Mouse (Mus musculus) olfactory bulb, adult 2 months (tissue): ENCODE measurements around the gene Cyp2r1. TPM values are rescaled to one million over a fixed set of nuclear protein-coding genes. Genes with fewer than 3 reads are reported as not detected.
"Not testable (repeated sequence)": the region's sequence is repeated elsewhere in the genome, so short reads cannot be mapped to it uniquely, and the experiment has no call there.

ENCODE experiments used
- H3K27ac ChIP-seq: fragments of 200-500 bp; 2 replicates; pipeline ENCODE4 v1.5.1; 2012; ENCODE audit warnings: low read depth, low read length; ENCODE audit not compliant: insufficient read depth
- H3K4me1 ChIP-seq: fragments of 200-500 bp; 2 replicates; pipeline ENCODE4 v1.6.1; 2012; ENCODE audit warnings: low read length; ENCODE audit not compliant: control insufficient read depth, insufficient read depth
- H3K4me3 ChIP-seq: fragments of 200-500 bp; 2 replicates; pipeline ENCODE4 v1.5.1; 2012; ENCODE audit warnings: mild to moderate bottlenecking, low read depth, low read length, moderate library complexity; ENCODE audit not compliant: insufficient read depth
- CTCF ChIP-seq: fragments of 200-500 bp; IDR thresholded peaks from 2 replicates; pipeline ENCODE4 v1.5.1; 2012; ENCODE audit warnings: low read depth, mild to moderate bottlenecking, low read length, moderate library complexity; ENCODE audit not compliant: insufficient read depth
- POLR2A ChIP-seq: fragments of 200-500 bp; IDR thresholded peaks from 2 replicates; pipeline ENCODE4 v1.6.1; 2012; ENCODE audit warnings: mild to moderate bottlenecking, low read depth, low read length, moderate library complexity; ENCODE audit not compliant: insufficient read depth
- WGBS: fragments of 180-500 bp; shearing (Covaris S2); methylation state at CpG from one replicate; pipeline ENCODE4 v1.1.7; 2018; 5-methylcytosine and 5-hydroxymethylcytosine counted together
- polyA plus RNA-seq: library from polyadenylated mRNA; stranded (reverse); fragments of >200 nt; gene quantifications from 2 replicates; pipeline ENCODE4 v1.2.4, GENCODE M21; 2012; ENCODE audit warnings: low replicate concordance; ENCODE audit not compliant: missing spikeins, insufficient read depth, insufficient read length

Gene Cyp2r1
- polyA plus RNA-seq, result not detected in 2 replicates

DNA sequence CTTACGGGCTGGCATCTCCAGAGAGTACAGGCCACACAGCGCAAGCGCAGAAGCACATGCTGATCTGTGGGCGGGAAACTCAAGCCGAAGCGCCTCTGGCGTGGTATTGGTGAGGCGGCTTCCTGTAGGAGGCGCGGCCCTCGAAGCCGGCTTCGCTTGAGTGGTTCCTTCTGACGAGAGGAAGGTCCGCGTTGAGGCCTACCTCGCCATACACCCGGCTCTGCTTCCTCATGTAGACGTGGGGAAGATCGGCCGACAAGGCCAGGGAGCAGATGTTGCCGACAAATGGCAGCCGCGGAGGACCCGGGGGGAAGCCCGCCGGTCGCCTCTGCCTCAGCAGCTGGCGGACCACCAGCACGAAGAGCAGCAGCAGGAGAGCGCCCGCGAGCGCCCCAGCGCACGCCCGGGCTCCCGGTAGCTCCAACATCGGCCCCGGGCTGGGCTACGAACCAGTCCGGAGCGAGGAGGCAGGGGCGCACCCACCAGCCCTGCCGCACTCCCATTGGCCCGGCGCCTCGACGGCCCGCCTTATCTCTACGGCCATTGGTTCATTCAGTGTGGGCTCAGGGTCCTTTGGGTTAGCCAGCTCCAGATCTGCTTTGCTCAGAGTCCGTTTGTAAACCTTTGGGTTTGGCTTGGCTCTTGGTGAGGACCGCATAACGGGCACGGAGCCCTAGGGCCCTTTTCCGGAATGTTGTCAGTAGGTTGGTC is at the start of gene Cyp2r1:
Gene Cyp2r1 (minus strand): TSS at position 442 of the 711 bp plus-strand sequence.
- Histone ChIP-seq H3K27ac (no peak within 1 kb of the TSS; the same call in 1 of the 2 replicates), H3K4me1 (peaks cover 9% of the 10 kb centered on the region), H3K4me3 (peak within 1 kb of the TSS; percentile 83)
- no peak for TF ChIP-seq CTCF
- no peak; the same call in 1 of the 2 replicates for TF ChIP-seq POLR2A
- WGBS, result 2% methylated on average over 56 of the region's 56 CpGs

- 95% methylated on average over 8 of the region's 8 CpGs for WGBS
- H3K4me1 ChIP-seq, H3K4me3 ChIP-seq, H3K27ac ChIP-seq: not testable (repeated sequence)
These were observed 31.6 kb upstream of the Cyp2r1 start for GRCm38 (mm10) chr7:114594391-114594790.

- TF ChIP-seq POLR2A (no peak), CTCF (no peak)
- Histone ChIP-seq H3K27ac (no peak overlapping the region), H3K4me1 (no peaks in the 10 kb centered on the region), H3K4me3 (no peak overlapping the region)
- 67% methylated on average over 2 of the region's 2 CpGs for WGBS
These were observed 19.7 kb upstream of the Cyp2r1 start for GRCm38 (mm10) chr7:114582441-114582840.

DNA sequence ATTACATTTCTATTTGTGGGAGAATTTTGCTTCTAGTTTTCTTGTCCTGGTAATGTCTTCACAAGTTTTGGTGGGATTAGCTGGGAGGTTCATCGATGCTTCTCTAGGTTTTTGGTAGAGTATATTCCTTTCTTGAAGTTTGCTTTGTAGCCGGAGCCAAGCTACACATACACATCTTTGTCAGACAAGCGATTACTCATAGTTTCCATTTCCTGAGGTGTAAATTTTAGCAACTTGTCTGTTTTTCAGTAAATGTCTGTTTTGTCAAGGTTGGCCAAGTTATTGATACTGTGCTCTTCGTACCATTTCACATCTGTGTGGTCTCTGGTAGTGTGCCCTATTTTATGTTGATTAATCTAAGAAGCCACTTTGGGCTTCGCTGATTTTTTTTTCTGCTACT is 18.4 kb upstream of the Cyp2r1 start:
- 90% methylated on average over 5 of the region's 5 CpGs for WGBS
- no peak overlapping the region for H3K27ac ChIP-seq

GRCm38 (mm10) chr7:114580426-114580825 is 17.7 kb upstream of the Cyp2r1 start:
- no peak overlapping the region for H3K27ac ChIP-seq
- TF ChIP-seq POLR2A, result no peak
- no peak for TF ChIP-seq CTCF
- H3K4me3 ChIP-seq, result no peak overlapping the region
- H3K4me1 ChIP-seq, result no peaks in the 10 kb centered on the region
- 1% methylated on average over 4 of the region's 4 CpGs for WGBS

More for the DNA sequence above, 18.4 kb upstream of the Cyp2r1 start:
- Histone ChIP-seq H3K4me3 (no peak overlapping the region), H3K4me1 (no peaks in the 10 kb centered on the region)
- no peak for TF ChIP-seq CTCF
- TF ChIP-seq POLR2A, result no peak

- Histone ChIP-seq H3K27ac (no peak overlapping the region), H3K4me1 (no peaks in the 10 kb centered on the region), H3K4me3 (no peak overlapping the region)
- WGBS, result 81% methylated on average over 1 of the region's 1 CpGs
- TF ChIP-seq POLR2A (no peak), CTCF (no peak)
These were observed 14.9 kb upstream of the Cyp2r1 start for GRCm38 (mm10) chr7:114577665-114578064.

GRCm38 (mm10) chr7:114576931-114577330 is 14.2 kb upstream of the Cyp2r1 start:
- no peak overlapping the region for H3K27ac ChIP-seq
- no peak overlapping the region for H3K4me3 ChIP-seq
- TF ChIP-seq CTCF, result no peak
- TF ChIP-seq POLR2A, result no peak
- no peaks in the 10 kb centered on the region for H3K4me1 ChIP-seq
- 75% methylated on average over 3 of the region's 3 CpGs for WGBS

DNA sequence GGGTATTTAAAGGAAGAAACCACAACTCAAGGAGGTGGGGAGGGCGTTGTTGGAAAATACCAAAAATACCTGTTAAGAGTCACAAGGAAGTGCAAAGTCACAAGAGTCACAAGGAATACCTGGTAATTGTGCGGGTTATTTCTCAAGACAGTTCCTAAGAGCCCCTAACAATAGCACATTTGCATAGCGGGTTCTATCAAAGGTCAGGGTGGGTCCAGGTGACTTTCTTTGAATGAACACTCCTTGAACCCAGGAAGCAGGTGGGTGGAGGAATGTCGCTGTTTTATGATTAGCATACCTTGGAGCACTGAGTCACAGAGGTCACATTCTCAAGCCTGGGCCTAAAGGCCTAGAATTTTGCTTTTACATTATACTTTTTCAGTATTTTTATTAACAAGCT is 11.1 kb upstream of the Cyp2r1 start:
- H3K4me3 ChIP-seq, H3K4me1 ChIP-seq, H3K27ac ChIP-seq: not testable (repeated sequence)
- WGBS, result over 99% methylated on average over 4 of the region's 4 CpGs

DNA sequence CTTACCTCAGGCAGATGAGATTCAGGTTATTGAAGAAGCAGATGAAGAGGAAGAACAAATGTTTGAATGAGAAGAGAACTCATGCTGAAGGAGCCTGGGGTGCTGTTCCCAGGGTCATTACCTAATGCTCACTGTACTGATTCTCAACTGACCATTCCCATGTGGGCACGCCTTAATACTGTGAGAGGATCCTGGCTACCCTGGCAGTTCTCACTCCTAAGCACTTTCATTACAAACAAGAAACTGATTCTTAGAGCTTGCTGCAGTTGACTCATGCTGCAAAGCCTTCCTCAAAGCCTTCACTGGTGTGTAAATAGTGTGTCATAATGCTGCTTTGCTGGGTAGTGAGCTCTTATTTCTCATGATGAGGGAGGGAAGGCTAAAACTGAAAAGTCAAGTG is 26.6 kb downstream of the Cyp2r1 start:
- Histone ChIP-seq H3K4me3 (no peak overlapping the region), H3K27ac (no peak overlapping the region), H3K4me1 (no peaks in the 10 kb centered on the region)
- no peak for TF ChIP-seq CTCF
- no peak for TF ChIP-seq POLR2A
- 100% methylated on average over 1 of the region's 1 CpGs for WGBS

GRCm38 (mm10) chr7:114526245-114526644 is 36.5 kb downstream of the Cyp2r1 start:
- WGBS, result 90% methylated on average over 1 of the region's 1 CpGs
- Histone ChIP-seq H3K27ac (no peak overlapping the region), H3K4me3 (no peak overlapping the region), H3K4me1 (no peaks in the 10 kb centered on the region)
- TF ChIP-seq POLR2A (no peak), CTCF (no peak)
